Mouse (Mus musculus) megakaryocyte-erythroid progenitor cell, adult 5-6 weeks (primary cell): Measurements from ENCODE around the gene Amh. TPM values are rescaled to one million over a fixed set of nuclear protein-coding genes. Genes with fewer than 3 reads are reported as not detected.
"Not testable (repeated sequence)": the region's sequence is repeated elsewhere in the genome, so short reads cannot be mapped to it uniquely, and the experiment has no call there.

Experiments
- ATAC-seq: replicated peaks from 2 replicates; pipeline ENCODE4 v1.8.0; 2016; ENCODE audit warnings: mild to moderate bottlenecking, inconsistent platforms; ENCODE audit not compliant: severe bottlenecking, poor library complexity, low FRiP score, low TSS enrichment
- total RNA-seq, 2 experiments: library from RNA; stranded (forward) in 1 of 2; stranded (reverse) in 1 of 2; fragments of 200-1000, 215-1000 nt in 1 of 2; fragments of >200 nt in 1 of 2; fragmentation: Nextera tagmentation in 1 of 2; gene quantifications; 2 replicates each; pipeline ENCODE4 v1.2.3; 2014 to 2017

Gene Amh
- total RNA-seq, 2 experiments from 2014 or later, result 0.59 TPM; not detected in 1

GRCm38 (mm10) chr10:80805322-80805721 is 279 bp downstream of the Amh start:
- ATAC-seq, result no peak

- ATAC-seq, result peak; percentile 66
These were observed 882 bp downstream of the Amh start for GRCm38 (mm10) chr10:80805925-80806324.

- ATAC-seq, result no peak
These were observed 1.5 kb downstream of the Amh start for GRCm38 (mm10) chr10:80806341-80807056.

DNA sequence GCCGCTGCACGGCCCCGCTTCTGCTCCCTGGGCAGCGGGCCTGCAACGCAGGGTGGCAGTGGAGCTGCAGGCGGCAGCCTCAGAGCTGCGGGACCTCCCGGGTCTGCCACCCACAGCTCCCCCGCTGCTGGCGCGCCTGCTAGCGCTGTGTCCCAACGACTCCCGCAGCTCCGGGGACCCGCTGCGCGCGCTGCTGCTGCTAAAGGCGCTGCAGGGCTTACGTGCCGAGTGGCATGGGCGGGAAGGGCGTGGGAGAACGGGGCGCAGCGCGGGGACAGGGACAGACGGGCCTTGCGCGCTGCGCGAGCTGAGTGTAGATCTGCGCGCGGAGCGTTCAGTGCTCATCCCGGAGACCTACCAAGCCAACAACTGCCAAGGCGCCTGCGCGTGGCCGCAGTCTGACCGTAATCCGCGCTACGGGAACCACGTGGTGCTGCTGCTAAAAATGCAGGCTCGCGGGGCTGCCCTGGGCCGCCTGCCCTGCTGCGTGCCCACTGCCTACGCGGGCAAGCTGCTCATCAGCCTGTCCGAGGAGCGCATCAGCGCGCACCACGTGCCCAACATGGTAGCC is 2.1 kb downstream of the Amh start:
- peak; percentile 14; the same call in 1 of the 2 replicates for ATAC-seq

GRCm38 (mm10) chr10:80808099-80808984 is 3.3 kb downstream of the Amh start:
- no peak for ATAC-seq

DNA sequence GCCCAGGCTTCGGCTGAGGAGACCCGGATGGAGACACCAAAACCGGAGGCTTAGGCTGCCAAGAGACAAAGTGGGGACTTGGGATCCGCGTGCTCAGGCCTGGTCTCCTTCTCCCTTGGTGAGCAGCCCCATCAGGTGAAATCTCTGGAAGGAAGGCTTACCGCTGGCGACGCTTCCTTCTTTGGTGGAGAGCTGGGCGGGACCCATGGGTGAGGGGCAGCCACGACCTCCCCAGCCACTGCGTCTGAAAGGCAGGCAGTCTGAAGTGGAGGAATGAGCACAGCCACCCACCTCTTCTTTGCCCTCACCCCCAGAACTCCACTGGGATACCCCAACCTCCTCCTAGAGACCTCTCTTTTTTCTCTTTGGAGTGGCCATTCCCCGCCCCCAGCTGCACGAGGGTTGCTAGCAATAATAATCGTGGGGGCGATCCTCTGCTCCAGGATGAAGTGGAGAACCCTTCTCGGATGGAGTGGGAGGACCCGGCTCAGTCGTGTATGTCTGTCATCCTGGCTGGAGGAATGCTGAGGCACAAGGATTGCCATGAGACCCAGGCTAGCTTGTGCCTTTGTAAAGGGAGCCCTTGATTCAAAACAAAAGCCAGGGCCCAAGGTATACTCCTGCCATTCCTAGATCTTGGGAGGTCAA is 4.1 kb downstream of the Amh start:
- no peak for ATAC-seq

DNA sequence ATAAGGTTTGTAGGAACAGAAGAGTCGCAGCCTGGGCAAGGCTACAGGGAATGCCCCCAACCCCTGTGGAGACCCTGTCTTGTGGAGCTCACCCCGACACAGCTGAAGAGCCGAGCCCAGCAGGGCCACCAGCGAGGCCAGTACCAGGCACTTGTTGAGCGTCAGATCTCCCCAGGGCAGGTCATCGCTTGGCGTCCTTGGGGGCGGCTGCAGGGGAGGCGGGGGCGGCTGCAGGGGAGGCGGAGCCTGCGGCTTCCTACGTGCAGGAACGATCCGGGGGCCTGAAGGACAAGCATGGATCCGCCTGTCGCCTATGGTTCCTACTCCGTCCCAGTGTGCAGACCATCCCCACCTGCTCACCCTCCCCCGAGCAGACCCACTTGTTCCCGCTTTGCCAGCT is 5.0 kb downstream of the Amh start:
- no peak for ATAC-seq

- no peak for ATAC-seq
These were observed 7.5 kb downstream of the Amh start for GRCm38 (mm10) chr10:80812391-80813041.

- 0 out of 2 replicates have a peak, but pooled peaks have one; percentile 16 for ATAC-seq
These were observed 8.3 kb downstream of the Amh start, which contains the start of gene Jsrp1 for GRCm38 (mm10) chr10:80813366-80813765. TSS of gene Jsrp1 (minus strand) at chr10:80813498.

- ATAC-seq, result no peak
These were observed 9.8 kb downstream of the Amh start for GRCm38 (mm10) chr10:80814800-80815199.

DNA sequence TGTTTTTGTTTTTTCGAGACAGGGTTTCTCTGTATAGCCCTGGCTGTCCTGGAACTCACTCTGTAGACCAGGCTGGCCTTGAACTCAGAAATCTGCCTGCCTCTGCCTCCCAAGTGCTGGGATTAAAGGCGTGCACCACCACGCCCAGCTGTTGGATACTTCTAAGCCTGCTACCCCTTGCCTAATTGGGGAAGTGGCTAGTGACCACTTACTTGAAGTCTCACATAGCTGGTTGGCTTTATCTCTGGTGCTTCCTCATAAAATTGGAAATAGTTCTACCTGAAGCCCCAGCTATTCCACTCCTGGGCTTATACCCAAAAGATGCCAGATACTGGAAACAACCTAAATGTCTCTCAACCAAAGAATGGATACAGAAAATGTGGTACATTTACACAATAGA is 11.3 kb downstream of the Amh start:
- ATAC-seq, result not testable (repeated sequence)

- ATAC-seq, result no peak
These were observed 12.1 kb downstream of the Amh start for GRCm38 (mm10) chr10:80817164-80817563.

GRCm38 (mm10) chr10:80817955-80818354 is 12.9 kb downstream of the Amh start:
- ATAC-seq, result not testable (repeated sequence)

DNA sequence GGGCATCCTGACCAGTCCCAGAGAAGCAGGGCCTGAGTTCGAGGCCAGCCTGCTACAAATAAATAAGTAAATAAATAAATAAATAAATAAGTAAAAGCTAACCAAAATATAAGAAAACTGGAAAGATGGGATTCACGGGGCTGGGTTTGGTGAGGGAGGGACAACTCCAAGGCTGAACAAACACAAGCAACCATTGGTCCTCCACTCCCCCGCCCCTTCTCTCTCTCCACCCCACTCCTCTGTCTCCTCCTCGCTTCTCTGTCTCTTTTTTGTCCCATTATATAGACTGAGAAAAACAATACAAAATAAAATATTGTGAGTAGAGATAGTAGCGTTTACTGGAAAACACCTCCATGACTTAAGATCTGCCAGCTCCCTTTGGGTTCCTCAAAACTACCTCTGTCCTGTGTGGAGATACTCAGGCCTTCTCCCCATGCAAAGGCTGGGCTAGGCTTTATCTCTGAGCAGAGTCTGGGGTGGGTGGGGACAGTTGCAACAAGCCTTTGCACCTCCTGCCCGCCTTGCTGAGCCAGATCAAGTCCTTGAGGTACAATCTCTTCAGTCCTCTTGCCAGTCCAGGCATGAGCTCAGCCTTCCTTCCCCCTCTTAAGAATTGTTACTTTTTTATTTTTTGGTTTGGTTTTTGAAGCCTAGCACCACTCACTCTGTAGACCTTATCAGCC is 13.7 kb downstream of the Amh start:
- peak; percentile 100 for ATAC-seq

GRCm38 (mm10) chr10:80819406-80819805 is 14.4 kb downstream of the Amh start:
- no peak; the same call in 1 of the 2 replicates for ATAC-seq

DNA sequence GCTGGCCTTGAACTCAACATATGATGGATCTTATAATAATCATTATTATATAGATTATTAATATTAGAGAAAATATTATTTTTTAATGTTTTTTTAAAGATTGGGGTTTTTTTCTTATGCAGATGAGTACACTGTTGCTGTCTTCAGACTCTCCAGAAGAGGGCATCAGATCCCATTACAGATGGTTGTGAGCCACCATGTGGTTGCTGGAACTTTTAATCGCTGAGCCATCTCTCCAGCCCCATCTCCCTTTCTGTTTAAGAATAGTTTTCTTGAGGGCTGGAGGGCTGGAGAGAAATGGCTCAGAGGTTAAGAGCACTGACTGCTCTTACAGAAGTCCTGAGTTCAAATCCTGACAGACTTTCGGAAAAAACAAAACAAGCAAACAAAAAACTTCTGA is 16.9 kb downstream of the Amh start:
- no peak for ATAC-seq

DNA sequence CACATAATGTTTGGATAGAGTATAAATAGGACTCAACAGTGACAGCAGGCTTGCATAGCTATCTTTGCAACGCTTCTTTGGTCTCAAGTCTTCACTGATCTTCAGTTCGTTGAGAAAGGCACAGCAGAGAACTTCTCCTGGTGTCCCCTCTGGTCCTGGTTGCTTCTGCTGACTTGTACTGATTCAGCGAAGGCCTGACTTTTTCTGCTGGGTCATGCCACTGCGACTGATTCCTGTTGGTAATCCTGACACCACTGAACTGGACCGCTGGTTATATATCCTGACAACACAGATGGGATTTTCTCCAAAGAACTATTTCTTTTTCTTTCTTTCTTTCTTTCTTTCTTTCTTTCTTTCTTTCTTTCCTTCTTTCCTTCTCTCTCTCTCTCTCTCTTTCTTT is 17.5 kb downstream of the Amh start:
- no peak for ATAC-seq

GRCm38 (mm10) chr10:80823316-80823715 is 18.3 kb downstream of the Amh start:
- no peak for ATAC-seq
